Mouse (Mus musculus) B cell, adult 67 days (primary cell): Measurements from ENCODE around the gene Eef1akmt2. TPM values are rescaled to one million over a fixed set of nuclear protein-coding genes. Genes with fewer than 3 reads are reported as not detected.

Source experiments
- total RNA-seq, 2 experiments: library from RNA; stranded (reverse); gene quantifications; 4 replicates each; pipeline ENCODE4 v1.2.4; 2023

Eef1akmt2 gene
- total RNA-seq: 10 to 100 TPM; 27.3 to 33.2 TPM

DNA sequence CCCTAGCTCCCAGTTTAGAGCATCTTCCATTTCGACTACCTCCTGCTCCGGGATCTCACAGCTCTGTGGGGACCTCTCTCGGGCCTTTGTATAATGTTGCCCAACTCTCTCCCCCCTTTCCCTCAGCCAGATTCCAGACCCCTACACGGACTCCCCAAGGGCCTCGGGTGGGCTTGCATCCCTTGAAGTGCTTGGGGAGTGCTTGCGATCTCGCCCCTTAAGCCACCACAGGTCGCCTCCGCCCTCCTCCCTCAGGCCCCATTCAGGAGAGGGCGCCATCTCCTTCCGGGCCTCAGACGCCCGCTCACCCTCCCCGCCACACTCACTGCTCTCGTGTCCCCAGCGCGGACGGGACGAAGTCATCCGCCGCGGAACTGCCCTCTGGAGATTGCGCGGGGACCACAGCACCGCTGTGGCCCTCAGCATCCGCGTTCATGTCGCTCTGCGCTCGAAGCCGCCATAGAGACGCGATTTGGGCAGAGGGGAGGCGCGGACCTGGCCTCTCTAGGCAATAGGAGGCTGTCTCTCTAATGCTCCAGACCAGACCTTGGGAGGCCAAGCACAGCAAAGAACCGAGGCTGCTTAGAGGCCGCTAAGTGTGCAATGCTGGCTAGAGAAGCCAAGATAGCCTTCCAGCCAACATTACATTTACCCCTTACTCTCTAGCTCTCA lies at the start of gene Eef1akmt2:
Eef1akmt2 (minus strand) TSS at position 501 of the 672 bp plus-strand sequence.

GRCm38 (mm10) chr7:132859042-132859958 lies 6.8 kb upstream of the Eef1akmt2 start, which contains the start of gene Abraxas2:
Gene Abraxas2 (plus strand): TSS chr7:132859225.

DNA sequence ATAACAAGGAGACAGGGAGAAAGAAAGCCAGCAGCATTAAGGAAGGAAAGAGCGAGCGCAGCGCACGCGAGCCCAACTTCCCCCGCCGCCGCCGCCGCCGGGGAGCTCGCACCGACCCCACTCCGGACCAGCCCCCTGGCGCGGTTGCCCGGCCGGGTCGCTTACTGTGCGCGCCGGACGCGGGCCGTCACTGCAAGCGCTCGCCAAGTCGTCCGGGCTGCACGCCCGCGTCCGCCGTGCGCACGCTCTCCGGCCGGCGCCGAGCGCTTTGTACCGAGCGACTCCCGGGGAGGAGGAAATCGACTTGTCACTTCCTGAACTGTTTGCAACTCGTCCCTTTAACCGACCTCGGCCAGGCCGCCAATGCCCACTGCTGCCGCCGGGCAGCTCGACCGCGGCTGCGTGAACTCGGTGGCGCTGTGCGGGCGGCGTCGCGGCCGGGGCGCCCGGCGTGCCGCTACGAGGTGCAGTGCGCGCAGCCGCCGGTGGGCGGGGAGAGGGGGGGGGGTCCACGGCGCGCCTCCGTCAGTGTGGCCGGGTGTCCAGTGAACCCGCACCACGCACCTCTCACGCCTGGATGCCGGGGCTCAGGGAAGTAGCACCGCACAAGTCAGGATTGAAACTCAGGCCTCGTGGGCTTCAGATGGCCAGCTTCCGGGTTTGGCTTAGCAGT lies 38.9 kb downstream of the Eef1akmt2 start, which contains the start of gene Fam53b:
Fam53b (minus strand) TSS at position 471 of the 673 bp plus-strand sequence.

Other genes with a start within 250 kb of the Eef1akmt2 start
- 1 to 10 TPM; 2.4 to 4.4 TPM for gene Lhpp, start 242.0 kb downstream of the Eef1akmt2 start, total RNA-seq
- 10 to 100 TPM; 69.8 to 69.9 TPM for gene Fam53b, start 38.8 kb downstream of the Eef1akmt2 start, total RNA-seq
- gene Abraxas2, start 6.6 kb upstream of the Eef1akmt2 start, total RNA-seq: 10 to 100 TPM; 48.1 to 53.6 TPM
- gene Zranb1, start 78.5 kb upstream of the Eef1akmt2 start, total RNA-seq: 10 to 100 TPM; 35.9 to 42.1 TPM